Mouse (Mus musculus): Measurements from ENCODE around the gene Eif3a.

The Eif3a gene

GRCm38 (mm10) chr19:60758896-60759835, 31.3 kb downstream of the Eif3a start:
- no peak for DNase-seq (ENCODE audit: low spot score in 2 of 2)

DNA sequence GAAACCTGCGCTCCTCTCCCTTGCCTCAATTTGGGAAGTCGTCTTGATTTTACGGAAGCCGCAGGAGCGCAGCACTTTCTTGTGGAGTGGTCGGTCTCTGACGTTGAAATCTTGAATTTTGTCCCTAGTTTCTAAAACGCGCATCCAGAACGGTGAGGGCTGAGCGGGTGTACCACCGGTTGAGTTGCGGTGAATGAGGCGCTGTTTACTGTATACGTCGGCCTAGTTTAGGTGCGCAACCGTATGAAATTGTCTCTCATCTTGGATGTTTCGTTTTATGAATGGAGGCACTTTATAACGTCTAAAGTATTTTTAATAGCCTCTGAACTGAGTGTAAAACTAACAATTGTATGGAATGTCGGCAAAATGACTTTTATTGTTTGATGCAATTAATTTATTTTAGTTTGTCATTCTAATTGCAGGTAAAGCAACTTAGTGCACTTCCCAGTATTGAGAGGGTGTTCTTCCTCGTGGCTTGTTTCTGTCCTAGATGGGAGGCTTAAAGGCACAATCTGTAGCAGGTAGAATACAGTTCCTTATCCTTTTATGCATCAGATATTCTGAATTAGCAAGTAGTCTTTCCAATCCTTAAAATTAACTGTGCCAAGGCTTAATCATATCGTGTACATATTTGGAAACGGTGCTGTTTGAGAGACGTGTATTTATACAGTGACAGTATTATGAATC, 33.2 kb downstream of the Eif3a start:
- DNase-seq (ENCODE audit: low spot score in 2 of 2): peak in 1 of 2 experiments; percentile 12

- DNase-seq (ENCODE audit: low spot score in 2 of 2): peak; percentile 33 to 60
Observed at GRCm38 (mm10) chr19:60756192-60757098, 34.0 kb downstream of the Eif3a start.

GRCm38 (mm10) chr19:60755438-60756191, 34.8 kb downstream of the Eif3a start, which contains the start of gene Nanos1:
TSS of gene Nanos1 (plus strand) at chr19:60755987.
- DNase-seq (ENCODE audit: low spot score in 2 of 2): peak; percentile 68 to 89

DNA sequence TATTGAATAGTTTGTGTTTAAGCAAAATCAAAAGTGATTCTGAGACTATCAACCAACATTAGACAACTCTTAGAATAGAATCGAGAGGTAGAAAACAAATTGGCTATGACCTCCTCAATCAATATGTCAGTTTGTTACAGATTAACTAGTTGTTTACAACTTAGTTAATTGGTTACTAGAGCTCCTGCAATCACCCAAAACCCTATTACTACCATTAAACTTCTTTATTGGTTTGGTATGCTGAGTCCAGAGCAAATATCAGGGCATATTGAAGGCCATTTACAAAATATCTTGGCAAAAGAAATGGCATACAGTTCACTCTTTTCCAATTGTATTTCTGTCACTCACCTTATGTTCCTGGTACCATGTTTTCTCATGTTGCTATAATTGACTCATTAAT, 42.7 kb downstream of the Eif3a start:
- DNase-seq (ENCODE audit: low spot score in 2 of 2): no peak

DNA sequence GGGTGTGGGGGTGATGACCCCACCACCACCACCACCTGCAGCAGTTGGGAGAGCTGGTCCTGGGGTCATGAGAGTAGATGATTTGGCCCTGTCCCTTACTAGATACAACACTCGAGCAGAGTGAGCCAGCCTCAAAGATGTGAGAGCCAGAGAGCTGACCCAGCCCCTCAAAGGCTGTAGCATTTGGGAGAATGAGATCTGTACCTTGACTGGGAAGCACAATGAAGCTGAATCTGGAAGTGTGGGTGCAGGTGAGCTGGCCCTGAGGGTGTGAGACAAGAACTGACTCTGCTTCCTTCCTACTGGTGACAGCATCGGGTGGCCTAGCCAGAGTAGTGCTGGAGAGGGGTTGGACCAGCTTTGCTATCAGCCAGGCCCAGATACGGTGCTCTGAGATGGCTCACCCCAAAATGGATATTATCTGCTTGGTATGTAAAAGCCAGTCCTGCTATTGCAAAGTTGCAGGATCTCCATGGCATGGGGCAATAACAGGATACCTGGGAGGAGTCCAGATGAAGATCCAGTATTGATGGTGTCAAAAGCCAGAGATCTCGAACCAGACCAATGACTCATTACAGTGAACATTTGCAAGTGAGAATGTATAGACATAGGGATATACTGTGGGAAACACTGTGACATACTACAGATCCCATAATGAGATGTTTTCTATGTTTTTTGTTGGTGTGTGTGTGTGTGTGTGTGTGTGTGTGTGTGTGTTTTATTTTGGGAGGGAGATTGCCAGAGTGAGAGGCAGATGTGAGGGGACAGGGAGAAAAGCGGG, 46.5 kb downstream of the Eif3a start:
- DNase-seq (ENCODE audit: low spot score in 2 of 2): no peak

DNA sequence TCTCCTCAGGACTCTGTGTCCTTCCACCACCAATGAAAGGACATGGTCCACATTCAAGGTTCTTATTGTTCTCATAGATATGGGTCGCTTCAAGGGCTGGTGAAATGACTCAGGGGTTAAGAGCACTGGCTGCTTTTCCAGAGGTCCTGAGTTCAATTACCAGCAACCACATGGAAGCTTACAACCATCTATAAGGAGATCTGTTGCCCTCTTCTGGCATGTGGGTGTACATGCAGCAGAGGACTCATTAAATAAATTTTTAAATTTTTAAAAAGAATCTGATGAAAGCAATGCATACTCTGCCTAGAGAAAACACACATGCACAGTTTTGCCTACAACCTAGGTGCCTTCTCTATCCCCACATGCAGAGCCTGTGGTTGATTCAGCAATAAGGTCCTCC, 49.9 kb downstream of the Eif3a start:
- no peak for DNase-seq (ENCODE audit: low spot score in 2 of 2)

- DNase-seq (ENCODE audit: low spot score in 2 of 2): no peak
Observed at GRCm38 (mm10) chr19:60731966-60732365, 58.5 kb downstream of the Eif3a start.

- DNase-seq (ENCODE audit: low spot score in 2 of 2): no peak
Observed at GRCm38 (mm10) chr19:60731299-60731698, 59.2 kb downstream of the Eif3a start.

DNA sequence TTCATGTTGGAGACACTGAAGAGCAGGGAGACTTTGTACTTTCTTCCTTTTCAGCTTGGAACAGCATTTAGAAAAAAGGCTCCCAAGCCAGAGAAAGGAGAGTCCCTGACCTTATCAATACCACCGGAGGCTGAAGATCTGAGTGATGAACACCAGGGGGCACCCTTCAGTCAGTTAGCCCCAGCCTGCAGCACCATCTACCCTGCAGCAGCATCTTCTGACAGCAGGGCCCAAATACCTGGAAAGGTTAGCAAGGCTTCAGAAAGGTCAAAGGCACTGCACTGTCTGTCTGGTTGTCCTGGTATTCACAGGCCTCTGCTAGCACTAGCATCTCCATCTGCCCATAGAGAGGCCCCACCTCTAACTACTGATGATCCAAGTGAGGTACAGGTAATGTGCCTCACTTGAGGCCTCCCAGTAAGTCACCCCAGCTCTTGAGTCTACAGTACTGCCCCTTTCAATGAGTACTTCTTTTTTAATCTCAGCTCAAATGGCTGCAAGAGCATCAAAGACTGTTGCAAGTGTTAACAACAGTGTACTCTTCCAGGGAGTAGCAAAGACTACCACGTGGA, 60.1 kb downstream of the Eif3a start:
- peak in 1 of 2 experiments; percentile 42 for DNase-seq (ENCODE audit: low spot score in 2 of 2)

DNA sequence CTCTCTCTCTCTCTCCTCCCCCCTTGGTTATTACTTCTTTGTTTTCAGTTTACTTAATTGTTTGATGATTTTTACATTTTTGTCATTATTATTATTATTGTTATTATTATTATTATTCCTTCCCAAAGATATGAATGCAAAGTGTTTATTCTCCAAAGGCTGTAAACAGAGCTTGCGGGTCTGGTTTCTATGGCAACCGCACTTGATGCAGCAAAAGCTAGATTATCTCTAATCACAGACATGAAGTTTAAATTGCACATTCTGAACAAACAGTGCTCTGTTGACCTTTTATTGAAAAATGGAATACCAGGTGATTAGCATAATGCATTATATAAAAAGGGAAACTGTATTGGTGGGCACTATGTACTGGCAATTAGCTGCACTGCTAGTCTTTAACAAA, 74.1 kb downstream of the Eif3a start:
- no peak for DNase-seq (ENCODE audit: low spot score in 2 of 2)

- no peak for DNase-seq (ENCODE audit: low spot score in 2 of 2)
Observed at GRCm38 (mm10) chr19:60712577-60712976, 77.9 kb downstream of the Eif3a start.
